8 mouse cellular contexts compared by ENCODE assay signal in the genomic region with DNA sequence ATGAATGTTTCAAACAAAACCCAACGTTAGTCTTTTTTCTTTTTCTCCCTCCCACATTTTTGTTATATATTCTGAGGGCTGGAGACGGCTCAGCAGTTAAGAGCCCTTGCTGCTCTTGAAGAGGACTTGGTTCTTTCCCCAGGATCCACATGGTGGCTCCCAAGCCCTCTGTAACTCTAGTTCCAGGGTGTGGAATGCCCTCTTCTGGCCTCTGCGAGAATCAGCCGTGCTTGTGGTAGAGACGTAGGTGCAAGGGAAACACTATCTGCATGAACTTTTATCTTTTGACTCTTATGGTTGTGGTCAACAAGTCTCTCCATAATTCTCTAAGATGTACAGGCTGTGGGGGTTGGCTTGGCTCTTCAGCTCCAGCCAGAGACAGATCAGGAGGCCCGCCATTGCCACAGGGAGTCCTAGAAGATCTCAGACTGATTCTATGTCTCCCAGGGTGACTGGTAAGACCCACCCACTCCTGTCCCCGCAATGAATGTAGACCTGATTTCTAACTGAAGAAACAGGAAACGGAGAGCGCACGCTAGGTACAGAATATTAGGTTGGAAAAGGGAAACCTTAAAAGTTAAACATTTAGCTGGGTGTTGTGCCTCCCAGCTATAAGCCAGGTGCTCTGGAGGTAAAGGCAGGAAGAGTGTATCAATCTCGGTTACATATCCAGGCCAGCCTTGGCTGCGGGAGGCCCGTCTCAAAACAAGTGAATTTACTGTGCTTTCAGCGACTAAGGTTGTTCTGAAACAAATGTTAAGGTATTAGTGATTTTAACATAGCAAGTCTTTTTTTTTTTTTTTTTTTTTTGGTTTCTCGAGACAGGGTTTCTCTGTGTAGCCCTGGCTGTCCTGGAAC. TPM values are rescaled to one million over a fixed set of nuclear protein-coding genes. Genes with fewer than 3 reads are reported as not detected.
DNase-seq lines count a peak whose midpoint lies in the region; ATAC-seq and TF ChIP-seq lines count a peak whose summit lies in the region.

No protein-coding gene starts in this region.

- no peak overlapping the region for H3K27ac ChIP-seq in kidney, postnatal 0 days
- H3K27ac ChIP-seq in stomach, postnatal 0 days (replicated peaks) = no peak overlapping the region

- DNase-seq in cerebellum, postnatal 10 days = peak; percentile 46 to 54
- no peak for DNase-seq in cerebellum, adult 11 months
- DNase-seq in urinary bladder, postnatal 25 days (ENCODE audit: low spot score) = peak; percentile 41
- no peak for DNase-seq in urinary bladder, postnatal 10 days (ENCODE audit: low spot score)
- peak; percentile 81 for DNase-seq in kidney, postnatal 0 days (ENCODE audit: low spot score)
- DNase-seq in lung, postnatal 25 days (ENCODE audit: low spot score) = peak; percentile 84
- peak; percentile 79 for DNase-seq in stomach, postnatal 0 days (ENCODE audit: low spot score)

- 46% methylated on average over 14 of the region's 15 CpGs for WGBS in kidney, postnatal 0 days
- 51% methylated on average over 14 of the region's 15 CpGs for WGBS in stomach, postnatal 0 days

- no peak for TF ChIP-seq EP300 in stomach, postnatal 0 days (optimal IDR thresholded peaks at IDR 0.05)

- peak; percentile 69 for ATAC-seq in erythroblast, adult 5-6 weeks (replicated peaks; ENCODE audit: low FRiP score, poor library complexity, severe bottlenecking)
- ATAC-seq in kidney, postnatal 0 days (replicated peaks; ENCODE audit: low FRiP score, low read depth) = 0 out of 2 replicates have a peak, but pooled peaks have one; percentile 38
- peak; percentile 70 for ATAC-seq in stomach, postnatal 0 days (ENCODE audit: low FRiP score, low TSS enrichment)

- peak; percentile 85 for TF ChIP-seq CTCF in kidney, postnatal 0 days (IDR thresholded peaks at IDR 0.05; ENCODE audit: low read depth)
- TF ChIP-seq CTCF in stomach, postnatal 0 days (IDR thresholded peaks at IDR 0.05; ENCODE audit: low read depth) = peak; percentile 86

- H3K4me1 ChIP-seq in kidney, postnatal 0 days (replicated peaks; ENCODE audit: insufficient read depth, low read length) = no peaks in the 10 kb centered on the region
- no peaks in the 10 kb centered on the region for H3K4me1 ChIP-seq in stomach, postnatal 0 days (replicated peaks; ENCODE audit: control insufficient read depth, insufficient read depth)

- H3K4me2 ChIP-seq in kidney, postnatal 0 days (ENCODE audit: low read length) = peak overlapping the region; percentile 21; the same call in 1 of the 2 replicates
- H3K4me2 ChIP-seq in stomach, postnatal 0 days (replicated peaks; ENCODE audit: low read depth) = no peak overlapping the region

- H3K27me3 ChIP-seq in kidney, postnatal 0 days (ENCODE audit: insufficient read depth, low read length) = no peaks in the 10 kb centered on the region
- no peaks in the 10 kb centered on the region for H3K27me3 ChIP-seq in stomach, postnatal 0 days (ENCODE audit: control insufficient read depth, insufficient read depth, low read length)

- no peak overlapping the region for H3K4me3 ChIP-seq in kidney, postnatal 0 days (replicated peaks; ENCODE audit: low read depth, low read length)
- H3K4me3 ChIP-seq in stomach, postnatal 0 days (ENCODE audit: low read depth, low read length) = no peak overlapping the region

- no peaks in the 10 kb centered on the region for H3K9me3 ChIP-seq in kidney, postnatal 0 days (replicated peaks; ENCODE audit: low read length)
- H3K9me3 ChIP-seq in stomach, postnatal 0 days (ENCODE audit: control insufficient read depth, low read length) = no peaks in the 10 kb centered on the region

- H3K9ac ChIP-seq in kidney, postnatal 0 days (ENCODE audit: low read depth, low read length) = no peak overlapping the region
- no peak overlapping the region for H3K9ac ChIP-seq in stomach, postnatal 0 days (ENCODE audit: low read length)

- peaks cover 5% of the 10 kb centered on the region; the same call in 1 of the 2 replicates for H3K36me3 ChIP-seq in kidney, postnatal 0 days (ENCODE audit: insufficient read depth, low read length)
- no peaks in the 10 kb centered on the region for H3K36me3 ChIP-seq in stomach, postnatal 0 days (ENCODE audit: control insufficient read depth, insufficient read depth, low read length)

RNA-seq across cellular contexts. Expression of gene Slc35e3, which starts 14.7 kb away (rescaled TPM):
- 0.38 and 0.84 TPM in 2 replicates for total RNA-seq in erythroblast, adult 5-6 weeks (2015; ENCODE audit: low replicate concordance)
- 0.43 and 1.1 TPM in 2 replicates for total RNA-seq in erythroblast, adult 5-6 weeks (2017; ENCODE audit: low replicate concordance)
- polyA plus RNA-seq in kidney, postnatal 0 days (2015; fragmentation: Nextera tagmentation; extraction: Ambion mirVana) = 12.7 and 13.1 TPM in 2 replicates
- polyA plus RNA-seq in stomach, postnatal 0 days (2015; fragmentation: Nextera tagmentation; extraction: Ambion mirVana) = 19.4 and 21.0 TPM in 2 replicates

RNA-seq across cellular contexts. Expression of gene Mdm2, which starts 20.9 kb away (rescaled TPM):
- 29.8 and 38.7 TPM in 2 replicates for total RNA-seq in erythroblast, adult 5-6 weeks (2015; ENCODE audit: low replicate concordance)
- total RNA-seq in erythroblast, adult 5-6 weeks (2017; ENCODE audit: low replicate concordance) = 28.7 and 41.1 TPM in 2 replicates
- polyA plus RNA-seq in kidney, postnatal 0 days (2015; fragmentation: Nextera tagmentation; extraction: Ambion mirVana) = 22.0 and 24.5 TPM in 2 replicates
- 14.8 and 17.6 TPM in 2 replicates for polyA plus RNA-seq in stomach, postnatal 0 days (2015; fragmentation: Nextera tagmentation; extraction: Ambion mirVana)

Comparison
In these comparisons a context has a peak if more than half of its experiments do, and no peak if none do; other contexts are left out.
1. DNase-seq: peak in cerebellum, postnatal 10 days (2 of 2), urinary bladder, postnatal 25 days (single experiment), kidney, postnatal 0 days (single experiment), lung, postnatal 25 days (single experiment) and stomach, postnatal 0 days (single experiment); none in cerebellum, adult 11 months (single experiment) and urinary bladder, postnatal 10 days (single experiment).
2. Peak in every context shown above with its lines, with median percentiles within 50 percentile points of each other: ATAC-seq.